Mouse (Mus musculus): Measurements from ENCODE around the gene Tgfb1i1. TPM values are rescaled to one million over a fixed set of nuclear protein-coding genes. Genes with fewer than 3 reads are reported as not detected.

The Tgfb1i1 gene
- polyA plus RNA-seq, 1 experiment from 2014 or later: 23.3 TPM

DNA sequence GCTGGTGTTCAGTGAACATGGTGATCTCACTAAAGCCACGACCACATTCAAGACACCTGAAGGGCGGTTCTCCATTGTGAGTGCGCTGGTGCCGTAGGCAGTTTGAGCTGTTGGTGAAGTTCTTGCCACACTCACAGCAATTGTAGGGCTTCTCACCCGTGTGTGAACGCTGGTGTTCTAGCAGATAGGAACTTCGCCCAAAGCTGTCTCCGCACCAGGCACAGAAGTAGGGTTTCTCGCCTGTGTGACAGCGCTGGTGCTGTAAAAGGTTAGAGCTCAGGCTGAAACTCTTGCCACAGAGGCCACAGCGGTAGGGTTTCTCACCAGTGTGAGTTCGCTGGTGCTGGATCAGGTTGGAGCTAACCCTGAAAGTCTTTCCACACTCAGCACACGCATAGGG lies 10.2 kb upstream of the Tgfb1i1 start:
- ATAC-seq (replicated peaks): no peak
- peak overlapping the region; percentile 69; the same call in 1 of the 2 replicates for H3K4me3 ChIP-seq
- H3K4me1 ChIP-seq: peaks cover 23% of the 10 kb centered on the region
- H3K4me2 ChIP-seq: no peak overlapping the region; the same call in 1 of the 2 replicates
- WGBS: 92% methylated on average over 13 of the region's 13 CpGs
- no peaks in the 10 kb centered on the region for H3K9me3 ChIP-seq
- no peaks in the 10 kb centered on the region for H3K27me3 ChIP-seq (replicated peaks)
- H3K27ac ChIP-seq: peak overlapping the region; percentile 99; the same call in 1 of the 2 replicates
- H3K9ac ChIP-seq: no peak overlapping the region
- H3K36me3 ChIP-seq (replicated peaks): no peaks in the 10 kb centered on the region; the same call in 1 of the 2 replicates

- peak within 1 kb of the TSS; percentile 72 for H3K9ac ChIP-seq
- no peaks in the 10 kb centered on the region for H3K27me3 ChIP-seq (replicated peaks)
- H3K9me3 ChIP-seq: no peaks in the 10 kb centered on the region
- 26% methylated on average over 37 of the region's 37 CpGs for WGBS
- peak within 1 kb of the TSS; percentile 69 for H3K4me3 ChIP-seq
- H3K27ac ChIP-seq: peak within 1 kb of the TSS; percentile 99
- H3K4me2 ChIP-seq: peak within 1 kb of the TSS; percentile 93
- no peaks in the 10 kb centered on the region; the same call in 1 of the 2 replicates for H3K36me3 ChIP-seq (replicated peaks)
- peak; percentile 8; the same call in 1 of the 2 replicates for ATAC-seq (replicated peaks)
- H3K4me1 ChIP-seq: peaks cover 23% of the 10 kb centered on the region
These were observed 9.6 kb upstream of the Tgfb1i1 start, which contains the start of gene Armc5 for GRCm38 (mm10) chr7:128236856-128237592. Gene Armc5, plus strand, starts transcription at chr7:128237342.

DNA sequence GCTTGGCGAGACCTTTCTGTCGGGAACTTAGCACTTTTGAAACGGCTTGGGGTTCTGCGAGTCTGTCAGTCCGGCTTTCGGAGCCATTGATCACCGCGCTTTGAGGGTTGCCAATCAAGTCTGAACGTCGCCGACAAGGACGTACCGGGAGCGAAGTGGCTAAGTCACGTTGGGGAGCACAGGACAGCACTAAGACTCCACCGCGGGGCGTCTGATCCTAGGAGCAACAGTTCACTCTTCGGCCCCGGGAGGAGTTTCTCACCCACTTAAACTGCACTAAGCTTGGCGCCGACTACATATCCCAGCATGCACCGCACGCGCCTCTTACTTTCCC lies 9.1 kb upstream of the Tgfb1i1 start:
- Histone ChIP-seq H3K27ac (peak overlapping the region; percentile 99), H3K4me1 (peaks cover 23% of the 10 kb centered on the region), H3K9ac (peak overlapping the region; percentile 72), H3K36me3 (replicated peaks) (peaks cover 2% of the 10 kb centered on the region; the same call in 1 of the 2 replicates), H3K27me3 (replicated peaks) (no peaks in the 10 kb centered on the region), H3K9me3 (no peaks in the 10 kb centered on the region), H3K4me2 (peak overlapping the region; percentile 93), H3K4me3 (peak overlapping the region; percentile 69)
- ATAC-seq (replicated peaks): no peak
- WGBS: 0% methylated on average over 25 of the region's 25 CpGs

DNA sequence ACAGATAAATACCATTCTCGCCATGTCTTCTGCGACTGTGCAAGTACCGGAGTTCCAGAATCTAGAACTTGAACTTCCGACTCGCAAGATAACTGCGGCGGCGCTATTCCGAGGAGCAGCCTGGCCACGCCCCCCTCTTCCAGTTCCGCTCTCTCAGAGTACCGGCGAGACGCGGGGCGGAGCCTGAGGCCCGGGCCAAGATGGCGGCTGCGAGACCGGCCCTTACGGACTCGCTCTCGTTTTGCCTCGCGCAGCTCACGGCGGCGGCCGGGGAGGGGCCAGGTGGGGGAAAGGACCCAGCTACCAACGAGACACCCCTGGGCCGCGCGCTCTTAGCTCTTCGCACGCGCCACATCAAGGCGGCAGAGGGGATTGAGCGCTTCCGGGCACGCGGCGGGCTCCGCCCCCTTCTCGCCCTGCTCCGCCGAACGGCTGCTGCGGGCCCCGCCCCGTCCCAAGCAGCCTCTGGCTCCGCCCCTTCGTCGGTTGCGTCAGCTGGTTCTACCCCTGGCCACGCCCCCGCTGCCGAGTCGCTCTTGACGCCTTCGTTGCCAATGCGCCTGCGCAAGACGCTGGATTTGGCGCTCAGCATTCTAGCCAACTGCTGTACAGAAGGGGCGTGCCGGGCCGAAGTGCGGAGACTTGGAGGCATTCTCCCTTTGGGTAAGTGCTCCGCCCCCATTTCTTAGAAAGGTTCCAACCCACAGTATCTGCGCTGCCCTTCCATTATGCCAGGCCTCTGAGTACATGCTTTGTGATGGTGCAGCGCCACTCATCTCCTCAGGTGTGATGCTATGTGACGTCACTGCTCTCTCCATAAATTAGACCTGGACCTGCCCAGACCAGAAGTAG lies 8.5 kb upstream of the Tgfb1i1 start, which contains the start of gene 9130023H24Rik:
Gene 9130023H24Rik (minus strand): TSS at position 105 of the 852 bp plus-strand sequence.
- peak; percentile 93 for ATAC-seq (replicated peaks)
- Histone ChIP-seq H3K36me3 (replicated peaks) (peaks cover 4% of the 10 kb centered on the region; the same call in 1 of the 2 replicates), H3K27me3 (replicated peaks) (no peaks in the 10 kb centered on the region), H3K4me3 (peak within 1 kb of the TSS; percentile 69), H3K9me3 (no peaks in the 10 kb centered on the region), H3K27ac (peak within 1 kb of the TSS; percentile 99), H3K4me2 (peak within 1 kb of the TSS; percentile 93), H3K4me1 (peaks cover 23% of the 10 kb centered on the region), H3K9ac (peak within 1 kb of the TSS; percentile 72)
- under 1% methylated on average over 69 of the region's 72 CpGs for WGBS

DNA sequence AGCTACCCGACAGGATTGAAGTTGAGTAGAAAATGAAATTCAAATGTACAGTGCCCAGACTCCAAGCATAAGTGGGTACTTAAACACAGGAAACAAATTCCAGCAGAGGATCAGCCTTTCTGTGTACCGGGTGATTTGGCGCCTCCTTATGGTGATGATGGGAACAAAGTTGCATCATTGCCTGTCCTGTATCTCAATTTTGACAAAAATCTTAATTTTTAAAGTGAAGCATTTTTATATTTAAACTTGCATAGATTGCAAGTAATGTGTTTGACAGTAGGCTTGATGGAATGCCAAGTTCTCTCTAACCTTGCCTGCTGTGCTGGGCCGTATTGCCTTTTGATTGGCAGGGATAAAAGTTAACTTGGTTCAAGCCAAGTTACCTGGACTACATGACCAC lies 7.6 kb upstream of the Tgfb1i1 start:
- Histone ChIP-seq H3K9ac (no peak overlapping the region), H3K27ac (peak overlapping the region; percentile 99; the same call in 1 of the 2 replicates), H3K9me3 (no peaks in the 10 kb centered on the region), H3K27me3 (replicated peaks) (no peaks in the 10 kb centered on the region), H3K36me3 (replicated peaks) (peaks cover 4% of the 10 kb centered on the region; the same call in 1 of the 2 replicates), H3K4me2 (peak overlapping the region; percentile 93), H3K4me1 (peaks cover 23% of the 10 kb centered on the region), H3K4me3 (peak overlapping the region; percentile 69)
- WGBS: 27% methylated on average over 4 of the region's 4 CpGs
- ATAC-seq (replicated peaks): no peak

DNA sequence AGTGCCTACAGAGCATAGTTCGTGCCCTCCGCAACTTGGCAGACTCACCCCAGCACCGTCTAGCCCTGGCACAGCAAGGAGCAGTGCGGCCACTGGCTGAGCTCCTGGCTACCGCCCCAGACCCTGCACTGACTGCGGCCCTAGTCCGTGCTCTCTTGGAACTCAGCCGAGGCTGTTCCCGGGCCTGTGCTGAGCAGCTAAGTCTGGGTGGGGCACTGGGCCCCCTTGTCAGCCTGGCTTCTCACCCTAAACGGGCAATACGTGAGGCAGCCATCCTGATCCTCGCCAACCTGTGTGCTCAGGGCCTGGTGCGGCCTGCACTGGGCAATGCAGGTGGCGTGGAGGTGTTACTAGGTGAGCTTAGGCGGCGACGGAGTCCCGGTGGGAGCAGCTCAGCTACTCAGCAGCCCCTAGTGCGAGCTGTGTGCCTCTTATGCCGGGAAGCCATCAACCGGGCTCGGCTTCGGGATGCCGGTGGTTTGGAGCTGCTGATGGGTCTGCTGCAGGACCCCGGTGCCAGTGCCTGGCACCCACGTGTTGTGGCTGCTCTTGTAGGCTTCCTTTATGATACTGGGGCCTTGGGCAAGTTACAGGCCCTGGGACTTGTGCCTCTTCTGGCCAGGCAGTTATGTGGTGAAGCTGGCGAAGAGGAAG lies 6.4 kb upstream of the Tgfb1i1 start:
- no peak overlapping the region for H3K4me3 ChIP-seq
- no peak overlapping the region for H3K4me2 ChIP-seq
- 92% methylated on average over 27 of the region's 27 CpGs for WGBS
- H3K36me3 ChIP-seq (replicated peaks): peaks cover 4% of the 10 kb centered on the region; the same call in 1 of the 2 replicates
- peaks cover 23% of the 10 kb centered on the region for H3K4me1 ChIP-seq
- no peak overlapping the region for H3K27ac ChIP-seq
- H3K9ac ChIP-seq: no peak overlapping the region
- no peaks in the 10 kb centered on the region for H3K9me3 ChIP-seq
- no peak for ATAC-seq (replicated peaks)
- no peaks in the 10 kb centered on the region for H3K27me3 ChIP-seq (replicated peaks)

GRCm38 (mm10) chr7:128242331-128242730 lies 4.3 kb upstream of the Tgfb1i1 start:
- H3K9ac ChIP-seq: no peak overlapping the region
- no peak overlapping the region for H3K27ac ChIP-seq
- no peak overlapping the region for H3K4me3 ChIP-seq
- no peaks in the 10 kb centered on the region for H3K27me3 ChIP-seq (replicated peaks)
- no peak for ATAC-seq (replicated peaks)
- WGBS: 95% methylated on average over 16 of the region's 16 CpGs
- peaks cover 33% of the 10 kb centered on the region for H3K4me1 ChIP-seq
- H3K9me3 ChIP-seq: no peaks in the 10 kb centered on the region
- H3K4me2 ChIP-seq: no peak overlapping the region
- peaks cover 4% of the 10 kb centered on the region; the same call in 1 of the 2 replicates for H3K36me3 ChIP-seq (replicated peaks)

- Histone ChIP-seq H3K27me3 (replicated peaks) (no peaks in the 10 kb centered on the region), H3K4me1 (peaks cover 31% of the 10 kb centered on the region), H3K4me3 (no peak overlapping the region), H3K27ac (no peak overlapping the region), H3K9me3 (no peaks in the 10 kb centered on the region), H3K4me2 (no peak overlapping the region), H3K9ac (no peak overlapping the region), H3K36me3 (replicated peaks) (peaks cover 4% of the 10 kb centered on the region; the same call in 1 of the 2 replicates)
- ATAC-seq (replicated peaks): no peak
- 62% methylated on average over 10 of the region's 10 CpGs for WGBS
These were observed 2.7 kb upstream of the Tgfb1i1 start for GRCm38 (mm10) chr7:128243921-128244320.

DNA sequence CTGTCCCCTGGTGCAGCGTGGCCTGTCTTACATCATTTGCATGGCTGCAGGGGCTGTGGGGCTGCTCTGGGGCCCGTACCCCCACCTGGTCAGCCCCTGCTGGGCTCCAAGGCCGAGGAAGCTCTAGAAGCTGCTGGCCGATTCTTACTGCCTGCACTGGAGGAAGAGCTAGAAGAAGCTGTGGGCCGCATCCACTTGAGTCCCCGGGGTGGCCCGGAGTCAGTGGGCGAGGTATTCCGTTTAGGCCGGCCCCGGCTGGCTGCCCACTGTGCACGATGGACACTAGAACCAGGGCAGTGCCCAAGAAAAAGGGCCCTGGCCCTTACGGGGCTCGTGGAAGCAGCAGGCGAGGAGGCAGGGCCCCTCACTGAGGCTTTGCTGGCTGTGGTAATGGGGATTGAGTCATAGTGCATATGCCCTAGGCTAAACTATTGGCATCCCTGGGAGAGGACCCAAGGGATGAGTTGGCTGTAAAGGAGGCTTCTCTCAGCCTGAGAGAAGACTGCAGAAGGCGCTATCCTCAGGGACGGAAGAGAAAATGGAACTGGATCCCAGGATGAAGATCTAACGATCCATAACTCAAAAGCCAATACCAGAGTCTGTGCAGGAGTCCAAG lies 2.1 kb upstream of the Tgfb1i1 start:
- Histone ChIP-seq H3K36me3 (replicated peaks) (peaks cover 4% of the 10 kb centered on the region; the same call in 1 of the 2 replicates), H3K4me2 (no peak overlapping the region), H3K9ac (no peak overlapping the region), H3K27me3 (replicated peaks) (no peaks in the 10 kb centered on the region), H3K4me3 (no peak overlapping the region), H3K4me1 (peaks cover 25% of the 10 kb centered on the region), H3K9me3 (no peaks in the 10 kb centered on the region), H3K27ac (no peak overlapping the region)
- WGBS: 82% methylated on average over 18 of the region's 18 CpGs
- no peak for ATAC-seq (replicated peaks)

- Histone ChIP-seq H3K4me2 (no peak overlapping the region), H3K36me3 (replicated peaks) (peaks cover 4% of the 10 kb centered on the region; the same call in 1 of the 2 replicates), H3K27ac (no peak overlapping the region), H3K27me3 (replicated peaks) (no peaks in the 10 kb centered on the region), H3K9me3 (no peaks in the 10 kb centered on the region), H3K4me1 (peaks cover 22% of the 10 kb centered on the region), H3K4me3 (no peak overlapping the region), H3K9ac (no peak overlapping the region)
- 81% methylated on average over 4 of the region's 4 CpGs for WGBS
- no peak for ATAC-seq (replicated peaks)
These were observed 1.1 kb upstream of the Tgfb1i1 start for GRCm38 (mm10) chr7:128245547-128245946.

GRCm38 (mm10) chr7:128247443-128247842 lies 831 bp downstream of the Tgfb1i1 start:
- Histone ChIP-seq H3K4me1 (peaks cover 25% of the 10 kb centered on the region), H3K4me2 (peak overlapping the region; percentile 55), H3K27ac (peak overlapping the region; percentile 73; the same call in 1 of the 2 replicates), H3K4me3 (peak overlapping the region; percentile 35), H3K9me3 (no peaks in the 10 kb centered on the region), H3K9ac (peak overlapping the region; percentile 47; the same call in 1 of the 2 replicates), H3K27me3 (replicated peaks) (0 out of 2 replicates have a peak, but pooled peaks cover 3% of the 10 kb centered on the region), H3K36me3 (replicated peaks) (0 out of 2 replicates have a peak, but pooled peaks cover 3% of the 10 kb centered on the region)
- WGBS: 3% methylated on average over 13 of the region's 13 CpGs
- peak; percentile 81 for ATAC-seq (replicated peaks)
